Comparison of ENCODE assay signal across 8 mouse cellular contexts in genomic region chr13:48625433-48626184, GRCm38 (mm10). TPM values are rescaled to one million over a fixed set of nuclear protein-coding genes. Genes with fewer than 3 reads are reported as not detected.
DNase-seq lines count a peak whose midpoint lies in the region; ATAC-seq and TF ChIP-seq lines count a peak whose summit lies in the region.

Gene Ptpdc1 (minus strand): TSS chr13:48625664.

- TF ChIP-seq EP300 in liver, postnatal 0 days (IDR thresholded peaks at IDR 0.05; ENCODE audit: low read depth) = no peak

- no peak for TF ChIP-seq CTCF in cerebellum, adult 2 months (IDR thresholded peaks at IDR 0.05; ENCODE audit: borderline replicate concordance, insufficient read depth, low read depth, low read length)
- TF ChIP-seq CTCF in liver, postnatal 0 days (IDR thresholded peaks at IDR 0.05; ENCODE audit: low read depth) = no peak

- H3K9me3 ChIP-seq in forebrain, embryonic 16.5 days (ENCODE audit: control insufficient read depth, low read length) = no peaks in the 10 kb centered on the region
- no peaks in the 10 kb centered on the region for H3K9me3 ChIP-seq in liver, postnatal 0 days (ENCODE audit: low read length)
- H3K9me3 ChIP-seq in neural tube, embryonic 13.5 days = no peaks in the 10 kb centered on the region

- peaks cover 3% of the 10 kb centered on the region; the same call in 1 of the 2 replicates for H3K4me1 ChIP-seq in cerebellum, adult 2 months (ENCODE audit: control insufficient read depth, insufficient read depth, low read length)
- H3K4me1 ChIP-seq in forebrain, embryonic 16.5 days (replicated peaks; ENCODE audit: control insufficient read depth, insufficient read depth, low read length) = peaks cover 9% of the 10 kb centered on the region
- H3K4me1 ChIP-seq in liver, postnatal 0 days (ENCODE audit: insufficient read depth) = peaks cover 4% of the 10 kb centered on the region
- H3K4me1 ChIP-seq in neural tube, embryonic 13.5 days (replicated peaks) = peaks cover 11% of the 10 kb centered on the region

- intact Hi-C loops in heart, postnatal 25 days (cut with DNase I) = no loop called here

- peak; percentile 88 for DNase-seq in MEL-GATA-1-ER (ENCODE audit: extremely low read depth, low read depth)
- peak; percentile 96 to 97 for DNase-seq in cerebellum, adult 2 months
- DNase-seq in heart, postnatal 25 days (ENCODE audit: low spot score) = peak; percentile 97
- peak; percentile 99 for DNase-seq in layer of hippocampus, adult 11-12 months (ENCODE audit: low spot score)
- peak; percentile 94 for DNase-seq in liver, postnatal 0 days
- peak; percentile 89 for DNase-seq in telencephalon, adult 2 months (ENCODE audit: low read depth, low spot score)

- no peaks in the 10 kb centered on the region for H3K27me3 ChIP-seq in cerebellum, adult 2 months (ENCODE audit: control insufficient read depth, insufficient read depth, low read length)
- H3K27me3 ChIP-seq in forebrain, embryonic 16.5 days (replicated peaks; ENCODE audit: control insufficient read depth, insufficient read depth, low read length) = peaks cover 4% of the 10 kb centered on the region
- no peaks in the 10 kb centered on the region for H3K27me3 ChIP-seq in liver, postnatal 0 days (ENCODE audit: insufficient read depth, low read length)
- H3K27me3 ChIP-seq in neural tube, embryonic 13.5 days = no peaks in the 10 kb centered on the region

- peak; percentile 61 for TF ChIP-seq POLR2A in cerebellum, adult 2 months (IDR thresholded peaks at IDR 0.05; ENCODE audit: borderline replicate concordance, insufficient read depth, low read length)

- peak within 1 kb of the TSS; percentile 81 for H3K27ac ChIP-seq in cerebellum, adult 2 months (ENCODE audit: insufficient read depth, low read length)
- H3K27ac ChIP-seq in forebrain, embryonic 16.5 days (ENCODE audit: low read length) = peak within 1 kb of the TSS; percentile 88
- peak within 1 kb of the TSS; percentile 64; the same call in 1 of the 2 replicates for H3K27ac ChIP-seq in liver, postnatal 0 days (ENCODE audit: low read depth)
- peak within 1 kb of the TSS; percentile 94 for H3K27ac ChIP-seq in neural tube, embryonic 13.5 days (replicated peaks)

- peak; percentile 100 for ATAC-seq in forebrain, embryonic 16.5 days
- ATAC-seq in liver, postnatal 0 days = peak; percentile 100
- peak; percentile 99 for ATAC-seq in neural tube, embryonic 13.5 days (ENCODE audit: low read depth)

- WGBS in cerebellum, adult 2 months = 1% methylated on average over 76 of the region's 76 CpGs
- 1% methylated on average over 71 of the region's 76 CpGs for WGBS in forebrain, embryonic 16.5 days
- WGBS in liver, postnatal 0 days (ENCODE audit: insufficient replicate concordance) = 3% methylated on average over 74 of the region's 76 CpGs
- WGBS in neural tube, embryonic 13.5 days = 2% methylated on average over 64 of the region's 76 CpGs

- H3K36me3 ChIP-seq in forebrain, embryonic 16.5 days (ENCODE audit: control insufficient read depth, insufficient read depth) = no peaks in the 10 kb centered on the region
- H3K36me3 ChIP-seq in liver, postnatal 0 days (replicated peaks; ENCODE audit: insufficient read depth, low read length) = no peaks in the 10 kb centered on the region
- H3K36me3 ChIP-seq in neural tube, embryonic 13.5 days = no peaks in the 10 kb centered on the region

- peak within 1 kb of the TSS; percentile 70 for H3K4me3 ChIP-seq in cerebellum, adult 2 months (replicated peaks; ENCODE audit: insufficient read depth, low read depth, low read length)
- peak within 1 kb of the TSS; percentile 75 for H3K4me3 ChIP-seq in forebrain, embryonic 16.5 days (replicated peaks; ENCODE audit: low read length)
- H3K4me3 ChIP-seq in liver, postnatal 0 days (ENCODE audit: low read depth, low read length) = peak within 1 kb of the TSS; percentile 60
- peak within 1 kb of the TSS; percentile 84 for H3K4me3 ChIP-seq in neural tube, embryonic 13.5 days

- peak within 1 kb of the TSS; percentile 78 for H3K4me2 ChIP-seq in forebrain, embryonic 16.5 days (ENCODE audit: low read length)
- peak within 1 kb of the TSS; percentile 86 for H3K4me2 ChIP-seq in liver, postnatal 0 days (ENCODE audit: low read depth, low read length)
- H3K4me2 ChIP-seq in neural tube, embryonic 13.5 days = peak within 1 kb of the TSS; percentile 73

- H3K9ac ChIP-seq in forebrain, embryonic 16.5 days (replicated peaks; ENCODE audit: low read depth, low read length) = peak within 1 kb of the TSS; percentile 93
- H3K9ac ChIP-seq in liver, postnatal 0 days (replicated peaks) = peak within 1 kb of the TSS; percentile 67
- H3K9ac ChIP-seq in neural tube, embryonic 13.5 days = peak within 1 kb of the TSS; percentile 93

RNA-seq across cellular contexts. Expression of gene Ptpdc1, which starts in this region (rescaled TPM):
- 21.8 and 23.1 TPM in 2 replicates for polyA plus RNA-seq in cerebellum, adult 2 months (2012; rRNA removed)
- 16.5 and 18.8 TPM in 2 replicates for polyA plus RNA-seq in forebrain, embryonic 16.5 days (2015; fragmentation: Nextera tagmentation; extraction: Ambion mirVana)
- 1 to 10 TPM; 4.6 to 6.0 TPM for total RNA-seq in heart, postnatal 25 days (2021)
- 0.56 and 0.58 TPM in 2 replicates for polyA plus RNA-seq in liver, postnatal 0 days (2015; fragmentation: Nextera tagmentation; extraction: Ambion mirVana)
- 16.2 and 20.6 TPM in 2 replicates for polyA plus RNA-seq in neural tube, embryonic 13.5 days (2015; fragmentation: Nextera tagmentation; extraction: Ambion mirVana)

Comparison
In these comparisons a context has a peak if more than half of its experiments do, and no peak if none do; other contexts are left out.
1. Peak in every context shown above with its lines: DNase-seq, ATAC-seq, H3K4me3 ChIP-seq and H3K27ac ChIP-seq.
2. RNA of gene Ptpdc1 (polyA plus RNA-seq): 21.8 to 23.1 TPM in cerebellum, adult 2 months, 16.5 to 18.8 TPM in forebrain, embryonic 16.5 days and 16.2 to 20.6 TPM in neural tube, embryonic 13.5 days; 0.56 to 0.58 TPM in liver, postnatal 0 days; every median in the first group is over 10 times any median in the second.
3. Peak in DNase-seq, ATAC-seq, H3K4me3 ChIP-seq, H3K27ac ChIP-seq, H3K9ac ChIP-seq and H3K4me2 ChIP-seq in liver, postnatal 0 days; RNA of the gene not detected or under 1 TPM.